Mouse (Mus musculus) neutrophil, adult 5-6 weeks (primary cell): ENCODE data around the gene Col27a1. TPM values are rescaled to one million over a fixed set of nuclear protein-coding genes. Genes with fewer than 3 reads are reported as not detected.

Experiments used
- ATAC-seq: fragments of 151-379, 151-347 bp; 2 replicates; pipeline ENCODE4 v1.8.0; 2017; ENCODE audit warnings: mild to moderate bottlenecking, moderate TSS enrichment; ENCODE audit not compliant: insufficient number of reproducible peaks, poor library complexity, low FRiP score, severe bottlenecking; ENCODE audit errors: extremely low read depth
- total RNA-seq: library from RNA; stranded (forward); fragments of 200-1000 nt; gene quantifications from 2 replicates; pipeline ENCODE4 v1.2.3, GENCODE M21; 2017

Col27a1 gene
- total RNA-seq, result 3.3 and 4.7 TPM in 2 replicates

DNA sequence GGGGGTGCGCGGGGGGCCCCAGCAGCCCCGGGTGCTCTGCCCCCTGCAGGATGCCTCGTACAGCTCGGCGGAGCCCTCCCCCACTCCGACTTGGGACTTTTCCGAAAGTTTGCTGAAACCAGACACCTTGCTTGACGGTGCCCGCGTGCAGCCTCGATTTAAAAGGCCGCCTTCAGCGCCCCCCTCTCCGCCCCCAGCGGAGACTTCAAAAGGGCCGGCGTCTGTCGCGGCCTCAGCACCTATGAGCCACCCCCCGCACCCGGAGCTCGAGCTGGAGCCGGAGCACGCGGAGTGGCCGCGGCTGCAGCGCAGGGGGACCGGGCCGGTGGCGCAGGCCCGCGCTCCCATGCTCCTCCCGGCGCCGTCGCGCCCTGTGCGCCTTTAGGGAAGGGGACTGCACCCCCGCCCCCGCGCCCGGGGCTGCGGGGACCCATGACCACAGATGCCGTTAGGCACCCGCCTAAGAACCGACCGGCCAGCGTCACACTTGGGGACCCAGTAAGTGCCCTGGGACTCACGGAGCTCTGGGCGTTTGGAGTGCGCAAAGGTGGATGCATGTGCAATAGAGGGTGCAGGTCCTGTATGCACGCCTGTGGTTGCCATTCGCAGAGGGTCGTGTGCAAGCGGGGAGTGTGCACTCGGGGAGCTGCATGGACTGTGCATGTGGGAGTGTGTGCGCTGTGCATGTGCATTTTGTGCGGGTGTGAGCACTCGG, at the start of gene Col27a1:
Gene Col27a1, plus strand, starts transcription at position 98 of the 715 bp plus-strand sequence.
- ATAC-seq, result peak; percentile 7; the same call in 1 of the 2 replicates

DNA sequence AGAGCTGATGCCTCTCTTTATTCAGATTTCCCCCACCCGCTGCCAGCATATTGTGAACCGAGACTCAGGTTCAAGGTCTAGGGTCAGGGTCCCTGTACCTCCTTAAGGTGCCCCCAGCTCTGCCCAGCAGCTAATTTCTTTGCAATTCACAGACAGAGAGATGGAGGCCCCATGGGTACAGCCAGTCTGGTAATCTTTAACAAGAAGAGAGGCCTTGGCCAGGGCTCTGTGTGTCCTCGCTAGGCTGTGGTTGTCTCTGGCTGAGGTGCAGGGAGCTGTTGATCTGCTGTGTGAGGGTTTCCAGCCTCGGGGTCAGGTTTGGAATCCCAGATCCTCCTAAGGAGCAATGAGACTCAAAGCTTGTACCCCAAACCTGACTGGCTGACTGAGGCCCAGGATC, 48.2 kb upstream of the Col27a1 start:
- ATAC-seq, result no peak

DNA sequence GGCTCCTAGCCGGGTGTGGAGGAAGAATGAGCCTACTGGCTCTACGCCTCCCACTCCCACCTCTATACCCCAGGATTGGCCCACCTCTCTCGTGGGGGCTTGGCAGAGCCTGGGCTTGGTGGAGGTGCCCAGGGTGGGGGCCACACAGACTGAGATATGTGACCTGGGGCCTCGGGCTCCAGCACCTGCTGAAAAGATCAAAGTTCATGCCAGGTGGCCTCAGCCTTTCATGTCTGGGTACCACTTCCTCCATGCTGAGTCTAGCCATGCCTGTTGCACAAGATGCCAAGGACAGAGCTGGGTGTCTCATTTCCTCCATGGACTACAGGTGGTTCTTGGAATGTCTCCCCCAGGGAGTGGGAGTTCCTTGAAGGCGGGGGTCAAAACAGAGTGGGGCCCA, 47.5 kb upstream of the Col27a1 start:
- no peak for ATAC-seq

DNA sequence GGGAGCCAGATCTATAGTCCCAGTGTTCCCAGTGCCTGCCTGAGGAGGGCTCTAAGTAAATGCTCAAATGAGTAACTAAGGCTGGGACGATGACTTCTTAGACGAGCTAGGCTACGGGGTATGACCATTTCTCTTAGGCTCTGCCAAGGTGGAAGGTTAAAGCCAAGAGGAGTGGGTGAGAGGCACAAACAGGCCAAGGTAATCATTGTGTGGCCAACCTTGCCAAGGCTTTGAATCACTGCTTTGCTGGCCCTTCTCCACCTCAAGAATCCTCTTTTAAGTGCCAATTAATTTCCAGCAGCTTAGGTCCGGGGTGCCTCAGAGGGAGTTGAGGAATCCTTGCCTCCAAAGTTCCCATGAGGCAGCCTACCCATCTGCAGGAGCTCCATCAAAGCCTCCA, 43.7 kb upstream of the Col27a1 start:
- no peak for ATAC-seq

DNA sequence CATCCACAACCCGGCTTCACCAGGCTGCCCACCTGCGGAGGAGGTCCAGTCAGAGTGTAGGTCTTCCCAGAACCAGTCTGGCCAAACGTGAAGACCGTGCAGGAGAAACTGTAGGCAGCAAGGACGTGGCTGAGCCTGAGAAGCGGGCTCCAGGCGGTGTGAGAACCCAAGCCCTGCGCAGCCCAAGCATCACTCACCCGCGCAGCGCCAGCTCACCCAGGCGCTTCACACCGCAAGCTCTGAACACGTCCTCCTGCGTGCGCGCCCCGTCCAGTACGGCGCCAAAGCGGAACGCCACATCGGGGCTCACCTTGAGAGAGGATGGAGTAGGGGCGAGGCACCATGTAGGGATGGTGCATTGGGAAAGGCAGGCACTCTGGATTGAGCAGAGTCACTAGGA, 42.7 kb upstream of the Col27a1 start:
- no peak for ATAC-seq

DNA sequence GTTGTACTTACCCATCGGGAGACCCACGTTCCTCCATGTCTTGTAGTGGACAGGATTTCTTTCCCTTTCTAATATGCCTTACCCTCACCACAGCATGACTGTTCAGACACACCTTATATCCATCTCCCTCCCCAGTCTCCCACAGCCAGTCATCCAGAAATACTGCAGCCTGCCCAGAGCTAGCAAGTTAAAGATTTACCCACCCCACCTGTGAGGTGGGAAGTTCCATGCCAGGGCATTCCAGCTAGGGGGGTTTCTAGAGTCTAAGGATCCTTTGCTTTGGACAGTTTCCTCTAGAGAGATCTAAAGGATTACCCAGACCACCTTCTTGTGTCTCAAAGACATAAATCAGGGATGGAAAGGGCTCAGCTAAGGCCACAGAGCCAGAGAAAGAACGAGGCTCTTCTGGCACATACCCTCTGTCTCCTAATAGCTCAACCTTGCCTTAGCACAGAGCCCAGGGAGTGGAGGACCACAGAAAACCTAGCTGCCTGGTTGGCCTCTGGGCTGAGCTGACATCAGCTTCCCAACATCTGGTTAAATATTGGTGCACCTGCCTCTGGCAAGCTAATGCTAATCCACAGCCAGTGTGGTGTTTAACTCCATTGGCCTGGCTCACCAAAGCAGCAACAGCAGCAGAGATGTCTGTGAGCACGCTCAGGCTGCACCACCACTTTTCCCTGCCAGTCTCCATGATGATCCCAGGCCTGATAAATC, 41.7 kb upstream of the Col27a1 start, which contains the start of gene Kif12:
Gene Kif12, minus strand, starts transcription at position 163 of the 717 bp plus-strand sequence.
- no peak for ATAC-seq

DNA sequence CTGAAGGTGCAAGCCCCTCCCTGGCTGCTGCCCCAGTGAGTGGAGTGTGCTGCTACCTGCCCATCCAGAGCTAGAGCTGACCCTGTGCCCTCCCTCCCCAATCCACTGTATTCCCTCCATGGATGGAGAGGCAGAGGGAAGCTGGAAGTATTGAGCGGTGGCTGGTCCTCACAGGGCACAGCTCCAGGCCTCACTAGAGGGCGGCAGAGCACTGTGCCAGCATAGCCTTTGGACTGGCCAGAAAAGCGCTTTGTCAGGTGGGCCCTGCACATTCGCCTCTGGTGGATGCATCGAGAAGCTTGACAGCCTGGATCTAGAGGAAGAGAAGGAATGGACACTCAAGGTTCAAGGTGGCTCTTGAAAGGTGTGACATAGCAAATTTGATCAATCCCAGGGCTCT, 32.2 kb upstream of the Col27a1 start:
- peak; percentile 45; the same call in 1 of the 2 replicates for ATAC-seq

DNA sequence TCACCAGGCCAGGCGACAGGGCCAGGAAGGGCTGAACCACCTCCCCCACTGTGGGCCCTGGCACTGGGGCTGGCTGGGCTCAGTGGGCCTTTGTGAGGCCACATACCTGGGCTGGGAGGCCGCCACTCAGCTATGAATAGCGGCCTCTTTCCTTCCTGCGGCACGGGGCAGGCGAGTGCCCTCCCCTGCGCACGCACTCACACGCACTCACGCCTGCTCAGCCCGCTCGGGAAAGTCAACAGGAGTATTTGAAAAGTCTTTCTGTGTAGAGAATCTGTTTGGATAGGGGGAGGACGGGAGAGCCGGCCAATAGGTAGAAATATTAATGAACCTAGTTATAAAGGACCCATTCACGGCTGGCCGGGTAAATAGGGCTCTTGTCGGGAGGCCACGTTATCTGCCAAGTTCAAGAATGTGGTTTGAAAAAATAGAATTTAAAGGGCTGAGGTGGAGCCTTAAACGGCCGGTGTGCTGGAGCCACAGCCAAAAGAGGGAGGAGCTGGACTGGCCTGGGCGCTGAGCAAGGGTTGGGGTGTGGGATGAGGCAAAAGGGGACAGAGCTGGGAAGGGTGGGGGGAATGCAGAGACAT, 27.4 kb upstream of the Col27a1 start:
- ATAC-seq, result no peak

DNA sequence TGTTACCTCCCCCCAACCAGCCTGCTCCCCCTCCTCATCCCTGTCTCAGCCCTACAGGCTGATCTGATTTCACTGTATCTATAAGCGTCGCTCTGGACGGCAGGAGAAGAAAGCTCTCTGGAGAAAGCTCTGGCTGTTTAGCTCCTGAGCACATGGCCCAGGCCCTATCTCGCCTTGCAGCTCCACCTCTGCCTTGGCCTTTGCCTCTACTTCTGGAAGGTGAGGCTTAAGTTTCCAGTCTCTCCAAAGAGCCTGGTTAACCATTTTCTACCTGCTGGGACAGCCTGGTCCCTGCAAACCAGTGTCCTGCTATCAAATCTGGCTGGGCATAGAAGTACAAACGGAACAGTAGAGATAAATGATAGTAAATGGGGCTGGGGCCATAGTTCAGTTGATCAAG, 22.2 kb upstream of the Col27a1 start:
- no peak for ATAC-seq

DNA sequence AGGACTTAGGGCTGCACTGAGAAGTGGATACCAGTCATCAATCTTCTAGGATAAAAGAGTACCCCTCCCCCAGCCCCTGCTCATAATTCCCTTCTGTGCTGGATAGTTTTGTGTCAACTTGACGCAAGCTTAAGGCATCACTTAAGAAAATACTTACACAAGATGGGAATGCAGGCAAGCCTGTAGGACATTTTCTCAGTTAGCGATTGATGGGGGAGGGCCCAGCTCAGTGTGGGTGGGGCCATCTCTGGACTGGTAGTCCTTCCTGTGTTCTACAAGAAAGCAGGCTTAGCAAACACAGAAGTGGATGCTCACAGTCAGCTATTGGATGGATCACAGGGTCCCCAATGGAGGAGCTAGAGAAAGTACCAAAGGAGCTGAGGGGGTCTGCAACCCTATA, 19.4 kb upstream of the Col27a1 start:
- no peak for ATAC-seq

DNA sequence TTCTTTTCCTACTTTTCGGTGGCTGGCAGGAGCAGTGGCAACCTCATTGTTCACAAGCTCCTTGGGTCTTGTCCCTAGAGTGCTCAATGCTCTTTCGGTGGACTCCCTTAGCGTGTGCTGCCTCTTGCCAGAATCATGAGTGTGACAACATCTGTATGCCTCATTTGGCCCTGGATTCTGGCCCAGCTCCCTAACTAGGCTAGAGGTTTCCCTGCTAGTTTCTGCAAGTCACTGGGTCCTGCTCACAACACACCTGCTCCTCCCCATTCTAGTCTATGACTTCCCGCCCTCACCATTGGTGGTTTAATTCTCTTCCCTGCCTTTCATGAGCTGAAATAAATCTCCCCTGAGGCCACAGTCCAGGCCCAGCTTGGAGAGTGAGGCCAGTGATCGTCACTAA, 14.4 kb upstream of the Col27a1 start:
- no peak for ATAC-seq

DNA sequence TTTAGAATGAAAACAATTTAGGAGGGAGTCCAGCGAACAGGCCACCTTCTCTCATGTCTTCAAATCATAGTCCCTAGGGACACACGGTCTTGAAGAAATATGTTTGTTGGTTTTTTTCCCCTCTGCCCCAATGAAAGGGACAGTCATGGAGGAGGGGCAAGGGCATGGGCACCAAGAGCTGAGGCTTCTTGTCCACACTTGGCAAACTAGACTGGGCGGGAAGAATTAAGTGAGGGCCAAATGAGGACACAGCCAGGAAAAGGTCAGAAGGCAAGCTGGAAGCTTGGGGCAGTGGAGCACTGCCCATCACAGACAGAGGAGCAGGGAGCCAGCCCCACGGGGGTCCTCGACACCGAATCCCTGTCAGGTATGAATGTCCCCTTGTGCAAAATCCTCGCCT, 9.9 kb upstream of the Col27a1 start:
- no peak for ATAC-seq

DNA sequence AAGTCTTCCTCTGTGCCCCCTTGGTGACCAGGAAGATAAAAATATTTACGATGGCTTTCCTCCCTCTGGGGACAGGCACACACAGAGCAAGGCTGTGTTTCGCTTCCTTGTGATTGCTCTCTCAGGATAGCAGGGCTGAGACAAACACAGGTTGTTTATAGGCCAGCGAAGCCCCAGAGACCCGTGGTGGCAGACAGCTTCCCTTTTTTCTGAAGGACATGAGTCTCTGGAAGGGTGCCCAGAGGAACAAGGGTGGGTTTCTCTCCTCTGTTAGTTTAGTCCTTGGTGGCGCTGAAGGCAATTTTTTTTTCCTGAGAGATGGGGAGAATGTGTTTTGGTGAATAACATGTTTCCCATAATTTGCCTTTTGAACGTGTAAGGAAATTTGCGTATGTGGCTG, 8.2 kb upstream of the Col27a1 start:
- peak; percentile 33; the same call in 1 of the 2 replicates for ATAC-seq

DNA sequence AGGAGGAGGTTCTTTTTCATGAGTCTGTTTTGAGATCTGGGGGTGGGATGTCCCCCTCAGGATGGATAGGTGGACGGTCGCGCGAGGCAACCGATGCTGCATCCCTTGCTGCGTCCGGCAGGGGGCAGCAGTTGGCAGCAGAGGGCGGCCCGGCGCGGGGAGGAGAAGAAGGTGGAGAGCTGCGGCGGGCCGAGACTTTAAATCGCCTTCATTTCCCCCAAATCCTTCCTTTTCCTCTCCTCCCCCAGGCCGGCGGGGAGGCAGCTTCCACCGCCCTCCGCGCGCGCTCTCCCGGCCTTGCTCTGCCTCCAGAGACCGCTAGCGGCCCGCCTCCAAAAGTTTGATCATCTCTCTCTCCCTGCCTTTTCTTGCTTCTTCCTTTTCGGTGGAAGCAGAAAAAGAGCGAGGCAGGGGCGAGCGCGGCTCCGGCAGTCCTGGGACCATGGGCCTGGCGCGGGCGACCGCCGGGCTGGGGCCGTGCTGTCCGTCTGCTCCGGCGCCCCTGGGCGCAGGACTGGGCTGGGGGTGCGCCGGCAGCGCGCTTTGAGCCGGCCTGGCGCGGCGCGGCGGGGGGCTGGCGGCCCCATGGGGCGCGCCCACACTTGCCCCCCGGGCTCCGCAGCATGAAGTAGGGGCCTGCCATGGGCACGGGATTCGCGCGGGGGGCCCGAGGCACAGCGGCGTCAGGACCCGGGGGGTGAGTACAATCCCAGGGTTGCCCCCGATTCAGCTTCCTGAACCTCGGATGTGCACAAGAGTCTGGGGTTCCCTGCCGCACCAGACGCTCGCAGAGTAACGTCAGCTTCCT, 1.6 kb downstream of the Col27a1 start:
- peak; percentile 54 for ATAC-seq

DNA sequence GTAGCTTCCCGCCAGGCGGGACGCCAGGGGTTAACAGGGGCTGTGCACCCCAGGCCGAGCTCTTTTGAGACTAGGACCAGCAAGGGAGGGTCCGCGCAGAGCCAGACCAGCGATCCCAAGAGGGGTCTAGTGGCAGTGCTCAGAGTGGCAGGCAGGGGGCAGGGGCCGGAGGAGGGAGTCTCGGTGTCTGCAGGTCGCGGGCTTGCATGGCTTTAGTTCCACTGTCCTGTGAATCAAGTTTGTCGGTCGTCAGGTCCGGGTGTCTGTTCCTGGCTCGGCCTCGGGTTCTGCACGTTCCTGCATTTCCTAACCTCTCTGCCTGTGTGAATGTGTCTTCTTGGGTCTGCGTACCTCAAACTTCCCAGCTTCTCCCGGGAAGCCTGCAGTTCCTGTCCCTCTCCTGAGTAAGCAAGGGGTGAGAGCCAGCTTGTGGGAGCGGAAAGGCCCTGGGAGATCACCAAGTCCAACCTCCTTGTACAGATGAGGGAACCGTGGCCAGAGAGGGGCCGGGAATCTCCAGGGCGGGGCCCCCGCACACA, 2.3 kb downstream of the Col27a1 start:
- ATAC-seq, result no peak

DNA sequence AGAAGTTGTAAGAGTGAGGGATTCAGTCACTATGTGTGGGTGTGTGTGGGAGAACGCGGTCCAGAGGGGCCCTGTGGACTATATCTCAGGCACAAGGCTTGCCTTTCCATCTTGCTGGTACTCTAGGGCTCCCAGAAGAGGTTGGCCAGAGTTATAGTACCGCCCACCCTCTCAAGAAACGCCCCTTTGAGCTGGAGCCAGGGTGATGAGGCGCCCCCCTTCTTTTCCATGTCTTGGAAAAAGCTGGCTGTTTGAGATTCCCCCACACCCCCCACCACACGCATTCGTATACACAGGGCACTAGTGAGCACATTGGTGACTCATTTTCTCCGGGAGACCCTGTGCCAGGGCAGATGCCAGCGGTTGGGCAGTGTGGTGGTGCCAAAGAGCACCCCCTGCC, 2.8 kb downstream of the Col27a1 start:
- no peak for ATAC-seq

DNA sequence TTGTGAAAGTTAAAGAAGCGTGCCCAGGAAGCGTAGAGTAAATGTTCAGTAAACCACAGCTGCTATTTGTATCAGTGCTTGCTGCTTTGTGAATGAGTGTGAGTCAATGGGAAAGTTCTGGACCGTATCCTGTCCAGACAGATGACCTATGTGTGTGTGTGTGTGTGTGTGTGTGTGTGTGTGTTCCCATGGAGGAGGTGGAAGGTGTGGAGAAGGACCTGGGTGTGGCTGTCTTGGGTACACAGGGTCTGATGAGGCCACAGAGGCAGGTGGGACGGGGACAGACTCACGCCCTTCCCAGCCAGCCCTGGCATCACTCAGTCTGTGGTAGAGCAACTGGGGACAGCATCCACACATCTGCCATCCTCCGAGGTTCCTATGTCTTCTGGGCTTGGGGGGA, 3.7 kb downstream of the Col27a1 start:
- no peak for ATAC-seq

DNA sequence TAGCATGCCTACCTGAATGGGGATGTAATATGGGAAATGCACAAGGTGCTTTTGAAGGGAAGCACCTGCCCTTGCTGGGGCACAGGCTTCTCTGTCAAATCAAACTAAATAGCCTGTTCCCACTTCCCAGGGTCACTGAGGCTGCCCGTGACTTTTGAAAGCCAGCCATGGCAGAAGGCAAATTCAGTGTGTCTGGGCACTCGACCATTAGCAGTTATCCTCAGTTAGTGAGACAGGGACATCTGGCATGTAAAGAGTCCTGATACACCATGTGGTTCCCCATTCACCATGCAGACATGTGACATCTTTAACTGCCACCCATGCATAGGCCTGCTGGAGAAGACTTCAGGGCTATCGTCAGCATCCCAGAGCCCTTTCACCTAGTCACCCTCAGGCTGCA, 5.3 kb downstream of the Col27a1 start:
- ATAC-seq, result no peak

DNA sequence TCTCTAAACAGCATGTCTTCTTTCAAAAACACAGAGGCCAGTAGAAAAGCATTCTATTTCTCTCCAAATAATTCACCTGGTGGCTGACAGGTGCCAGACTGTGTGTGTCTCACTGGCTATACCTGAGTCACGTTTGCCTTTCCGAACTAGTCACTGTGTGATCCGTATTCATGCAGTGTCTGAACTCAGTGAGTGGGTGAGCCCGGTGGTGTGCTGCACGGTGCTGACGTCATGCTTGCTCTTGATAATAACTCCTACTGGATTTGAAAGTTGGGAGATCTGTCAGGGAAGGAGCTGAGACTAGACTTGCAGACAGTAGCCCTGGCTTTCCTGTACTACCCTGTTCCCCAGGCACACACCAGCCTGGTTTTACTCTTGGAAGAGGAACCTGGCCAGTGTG, 5.8 kb downstream of the Col27a1 start:
- no peak for ATAC-seq
